Mouse (Mus musculus) myocyte (in vitro differentiated cells): ENCODE measurements around the gene Gm17660.

Experiments used
- E2F4 ChIP-seq: IDR thresholded peaks from one replicate; pipeline ENCODE4 v1.6.1; 2011; ENCODE audit warnings: mild to moderate bottlenecking, control low read depth, moderate library complexity; ENCODE audit not compliant: insufficient read depth
- MYOG ChIP-seq, 3 experiments: IDR thresholded peaks; one replicate each; pipeline ENCODE4 v1.6.1; 2011; ENCODE audit warnings: control low read depth in 2 of 3, low read depth in 2 of 3, mild to moderate bottlenecking in 2 of 3; ENCODE audit not compliant: insufficient read length in 2 of 3, control insufficient read depth in 1 of 3, insufficient read depth in 1 of 3
- POLR2A ChIP-seq: IDR thresholded peaks from one replicate; pipeline ENCODE4 v1.6.1; 2011; ENCODE audit warnings: low read depth, mild to moderate bottlenecking, control low read depth, moderate library complexity; ENCODE audit not compliant: insufficient read length
- POLR2AphosphoS2 ChIP-seq: IDR thresholded peaks from one replicate; pipeline ENCODE4 v1.6.1; 2011; ENCODE audit warnings: low read depth, control low read depth; ENCODE audit not compliant: insufficient read length
- TCF12 ChIP-seq: IDR thresholded peaks from one replicate; pipeline ENCODE4 v1.6.1; 2011; ENCODE audit warnings: mild to moderate bottlenecking, control low read depth; ENCODE audit not compliant: poor library complexity, insufficient read depth, severe bottlenecking
- TCF3 ChIP-seq: IDR thresholded peaks from one replicate; pipeline ENCODE4 v1.6.1; 2011; ENCODE audit warnings: low read depth, control low read depth; ENCODE audit not compliant: insufficient read length

GRCm38 (mm10) chr5:104024762-104025161, 52.6 kb downstream of the Gm17660 start:
- no peak for TF ChIP-seq TCF12
- TF ChIP-seq POLR2A: no peak
- TF ChIP-seq E2F4: no peak
- no peak for TF ChIP-seq MYOG (IDR thresholded peaks at IDR 0.05; ENCODE audit: control insufficient read depth in 1 of 3, insufficient read depth in 1 of 3, insufficient read length in 2 of 3, low read depth in 2 of 3)
- TF ChIP-seq TCF3: no peak
- TF ChIP-seq POLR2AphosphoS2: no peak
